Mouse (Mus musculus) kidney, postnatal 4 days (tissue): ENCODE results near the gene Zbtb20.

Source experiments
- DNase-seq, 2 experiments: peaks; one replicate each; pipeline ENCODE4 v3.0.0; 2021; ENCODE audit warnings: mixed read lengths in 2 of 2

Gene Zbtb20

DNA sequence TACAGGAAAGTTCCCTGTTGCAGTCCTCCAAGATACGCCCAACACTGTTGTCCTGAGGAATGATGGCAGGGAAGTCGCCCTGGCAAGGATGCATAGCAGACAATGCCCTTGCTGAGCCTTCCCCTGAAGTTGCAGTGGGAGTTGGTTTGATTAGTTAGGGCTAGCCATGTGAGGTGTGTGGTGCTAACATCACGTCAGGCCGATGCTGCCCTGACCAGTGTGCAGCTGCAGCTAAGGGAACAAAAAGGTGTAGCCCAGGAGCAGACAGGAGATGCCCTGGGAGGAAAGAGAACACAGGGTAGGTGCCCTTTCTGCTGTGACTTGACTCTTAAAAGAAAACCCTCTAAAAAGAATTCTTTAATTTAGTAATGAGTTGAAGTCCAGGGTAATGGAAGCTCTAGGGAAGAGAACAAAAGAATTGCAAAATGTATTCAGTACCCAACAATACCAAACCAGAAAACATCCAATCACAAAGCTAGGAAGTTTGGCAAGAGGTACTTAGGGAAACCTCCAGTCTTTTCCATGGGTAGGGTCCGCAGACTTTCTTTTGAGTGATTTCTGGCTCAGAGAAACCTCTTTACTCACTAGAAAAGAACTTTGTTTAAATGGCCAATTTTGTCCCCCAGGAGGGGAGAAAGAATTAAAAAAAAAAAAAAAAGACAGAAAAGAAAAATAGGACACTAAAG, 747.8 kb downstream of the Zbtb20 start:
- no peak for DNase-seq

DNA sequence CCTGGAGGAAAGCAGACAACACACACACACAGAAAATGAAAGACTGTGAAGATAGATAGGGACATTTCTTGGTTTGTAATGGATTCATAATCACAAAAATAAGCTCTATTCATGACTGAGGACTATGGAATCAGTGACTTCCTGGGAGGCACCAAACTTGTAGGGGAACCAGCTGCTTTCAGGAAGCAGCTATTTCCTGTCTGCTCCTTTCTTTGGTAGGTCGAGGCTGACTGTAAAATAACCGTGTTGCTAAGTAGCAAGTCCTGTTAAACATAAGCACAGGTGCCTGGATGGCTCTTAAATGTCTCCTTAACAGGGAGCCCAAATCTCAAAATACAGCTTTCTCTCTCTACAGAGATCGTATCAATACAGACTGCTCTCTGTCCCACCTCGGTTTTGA, 749.2 kb downstream of the Zbtb20 start:
- DNase-seq, result no peak

DNA sequence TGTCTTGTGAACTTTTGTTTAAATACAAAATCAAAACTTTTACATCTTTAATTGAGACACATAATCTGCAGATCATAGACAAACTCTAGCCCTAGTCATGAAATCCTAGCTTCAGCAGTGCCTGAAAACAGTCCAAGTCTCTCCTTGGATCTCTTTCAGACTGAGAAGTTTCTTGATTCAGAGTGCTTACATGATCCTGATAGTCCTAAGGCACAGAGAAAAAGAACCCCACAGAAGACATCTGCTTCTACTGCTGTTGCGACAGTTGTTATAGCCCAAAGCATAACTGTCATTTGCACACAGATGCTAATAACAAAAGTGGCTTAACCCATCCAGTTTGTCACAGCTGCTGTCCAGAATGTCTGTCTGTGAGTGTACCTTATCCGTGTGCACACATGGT, 749.6 kb downstream of the Zbtb20 start:
- no peak for DNase-seq

DNA sequence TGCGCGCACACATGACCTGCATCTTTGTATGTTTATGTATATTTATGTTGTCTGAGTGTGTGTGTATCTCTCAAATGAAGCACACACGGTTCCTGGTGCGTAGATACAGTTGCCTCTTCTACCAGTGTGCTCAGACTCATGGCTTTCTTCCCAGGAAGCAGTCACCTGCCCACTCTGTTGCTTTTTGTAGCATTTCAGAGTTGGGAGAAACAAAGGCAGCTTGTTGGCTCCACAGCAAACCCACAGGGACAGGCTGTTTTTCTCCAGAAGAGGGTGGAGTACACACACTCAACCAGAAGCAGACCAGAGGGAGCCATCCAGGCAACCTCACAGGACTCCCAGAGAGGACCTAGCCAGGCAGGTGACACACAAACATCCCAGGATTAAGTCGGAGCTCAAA, 750.3 kb downstream of the Zbtb20 start:
- DNase-seq, result no peak

DNA sequence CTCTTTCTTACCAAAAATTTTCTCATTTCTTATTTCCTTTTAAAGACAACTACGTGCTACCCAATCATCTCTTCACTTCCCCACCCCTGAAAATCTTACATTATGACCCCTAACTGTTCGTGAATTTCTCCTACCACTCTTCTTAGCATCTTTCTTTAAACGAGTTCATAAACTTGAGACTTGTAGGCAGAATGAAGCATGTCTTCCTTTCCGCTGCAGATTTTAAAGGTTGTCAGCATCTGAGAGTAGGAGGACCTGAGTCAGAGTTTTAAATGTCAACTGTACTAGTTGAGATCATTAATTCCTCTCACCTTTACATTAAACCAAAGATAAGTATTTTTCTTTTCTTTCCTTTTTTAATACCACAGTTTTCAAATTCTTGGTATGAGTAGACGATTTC, 753.0 kb downstream of the Zbtb20 start:
- no peak for DNase-seq

DNA sequence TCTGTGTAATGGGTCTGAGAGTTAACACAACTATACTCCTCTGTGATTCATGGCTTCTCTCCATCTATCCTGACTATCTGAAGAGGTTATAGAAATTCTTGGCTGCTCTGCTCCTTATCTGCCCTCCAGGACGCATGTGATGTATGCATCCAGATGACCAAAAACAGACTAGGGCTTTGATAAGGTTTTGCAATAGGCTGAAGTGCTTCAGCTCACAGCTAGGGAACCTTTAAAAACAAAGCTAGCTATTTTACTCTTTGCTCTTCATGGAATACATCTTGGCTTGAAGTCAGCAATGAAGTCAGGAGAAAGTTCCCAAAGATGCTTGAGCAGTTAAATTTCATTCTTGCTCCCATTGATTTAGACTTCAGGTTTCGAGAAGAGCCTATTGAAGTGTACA, 756.1 kb downstream of the Zbtb20 start:
- no peak for DNase-seq

DNA sequence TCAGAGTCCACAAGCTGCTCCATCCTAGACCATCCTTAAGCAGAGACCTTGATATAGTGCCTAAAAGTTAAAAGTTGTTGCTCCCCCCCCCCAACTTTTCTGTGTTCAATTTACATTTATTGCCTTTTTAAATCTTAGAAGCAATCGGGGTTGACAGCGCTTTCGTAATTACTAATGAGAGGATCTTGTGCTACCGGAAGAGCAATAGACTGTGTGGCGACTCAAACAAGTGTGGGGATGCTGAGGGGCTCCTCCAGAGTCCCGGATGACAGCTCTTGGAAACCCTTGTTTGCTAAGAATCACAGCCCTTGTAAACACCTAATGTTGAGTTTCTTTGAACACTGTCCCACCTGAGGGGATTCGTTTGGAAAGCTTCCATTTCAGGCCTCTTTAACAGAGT, 758.4 kb downstream of the Zbtb20 start:
- DNase-seq, result no peak

DNA sequence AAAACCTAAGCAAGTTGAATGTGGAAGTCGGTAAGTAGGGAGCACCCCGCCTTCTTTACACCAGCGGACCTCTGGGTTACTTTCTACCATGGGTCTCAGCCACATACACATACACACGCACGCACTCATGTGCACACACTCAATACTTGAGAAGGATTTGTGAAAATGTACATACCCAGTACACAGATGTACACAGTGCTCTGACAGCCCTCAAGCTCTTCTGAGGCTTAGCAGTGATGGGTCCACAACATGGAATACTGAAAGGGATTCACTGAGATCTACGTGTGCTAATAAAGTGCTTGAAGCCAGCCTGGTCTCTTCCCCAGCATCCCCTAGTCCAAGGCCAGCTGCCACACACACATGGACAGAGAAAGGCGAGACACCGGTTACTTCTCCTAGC, 761.6 kb downstream of the Zbtb20 start:
- DNase-seq, result no peak

DNA sequence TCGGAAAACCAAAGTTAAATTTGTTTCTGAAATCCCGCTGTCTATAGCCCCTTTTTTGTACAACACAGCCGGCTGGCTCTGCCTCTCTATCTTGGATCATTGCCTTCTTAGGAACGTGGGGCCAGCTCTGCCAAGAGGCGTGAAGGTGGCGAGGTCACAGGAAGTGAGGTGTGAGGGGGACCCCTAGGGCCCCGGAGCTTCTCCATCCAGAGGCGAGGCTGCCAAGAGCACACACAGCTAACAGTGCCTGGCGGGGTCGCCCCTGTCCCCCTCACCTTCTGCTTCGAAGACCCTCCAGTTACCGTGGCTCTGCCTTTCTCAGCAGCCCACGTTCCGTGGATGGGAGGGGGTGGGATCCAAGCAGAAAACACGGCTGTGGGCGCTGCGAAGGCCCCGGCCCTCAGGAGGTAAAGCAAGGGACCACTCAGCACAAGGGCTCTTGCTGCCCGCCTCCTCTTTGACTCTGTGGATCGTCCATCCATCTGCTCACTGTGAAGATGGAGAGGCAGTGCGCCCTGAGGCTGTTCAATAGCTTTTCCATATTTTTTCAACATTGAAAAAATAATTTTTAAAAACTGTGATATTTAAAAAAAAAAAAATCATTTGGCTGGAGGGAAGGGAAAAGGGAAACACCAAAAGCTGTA, 762.8 kb downstream of the Zbtb20 start:
- DNase-seq, result peak; percentile 6 to 11

DNA sequence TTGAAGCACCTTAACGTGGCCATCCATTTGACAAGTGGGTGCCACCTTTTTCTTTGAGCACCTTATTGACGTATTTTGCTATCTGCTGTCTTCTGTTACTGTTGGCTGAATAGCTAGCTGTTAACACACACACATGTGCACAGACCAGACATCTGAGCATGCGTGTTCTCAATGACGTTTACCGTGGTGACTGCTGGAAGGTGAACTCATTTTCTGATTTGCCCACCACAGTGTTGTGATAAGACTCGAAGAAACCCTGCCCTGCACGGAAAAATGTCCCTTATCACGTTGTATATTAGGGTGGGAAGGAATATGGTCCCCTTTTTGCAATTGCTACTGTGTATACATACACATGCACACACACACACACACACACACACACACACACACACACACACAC, 765.5 kb downstream of the Zbtb20 start:
- no peak for DNase-seq

DNA sequence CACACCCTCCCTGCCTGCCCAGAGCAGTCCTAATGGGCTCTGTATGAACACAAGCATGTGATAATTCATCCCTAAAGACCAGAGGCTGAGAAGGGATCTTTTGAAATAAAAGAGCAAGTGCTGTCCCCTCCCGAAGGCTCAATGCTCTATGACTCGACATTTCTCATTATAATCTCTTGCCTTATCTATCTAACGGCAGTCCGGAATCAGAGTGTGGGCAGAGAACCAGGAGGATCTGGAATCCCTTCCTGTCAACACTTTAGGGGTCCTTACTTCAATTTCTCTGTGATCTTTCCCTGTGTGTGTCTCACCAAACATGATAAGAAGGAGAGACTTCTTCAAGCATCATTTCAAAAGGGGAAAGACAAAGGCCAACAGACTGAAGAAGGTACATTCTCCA, 770.2 kb downstream of the Zbtb20 start:
- DNase-seq, result no peak

DNA sequence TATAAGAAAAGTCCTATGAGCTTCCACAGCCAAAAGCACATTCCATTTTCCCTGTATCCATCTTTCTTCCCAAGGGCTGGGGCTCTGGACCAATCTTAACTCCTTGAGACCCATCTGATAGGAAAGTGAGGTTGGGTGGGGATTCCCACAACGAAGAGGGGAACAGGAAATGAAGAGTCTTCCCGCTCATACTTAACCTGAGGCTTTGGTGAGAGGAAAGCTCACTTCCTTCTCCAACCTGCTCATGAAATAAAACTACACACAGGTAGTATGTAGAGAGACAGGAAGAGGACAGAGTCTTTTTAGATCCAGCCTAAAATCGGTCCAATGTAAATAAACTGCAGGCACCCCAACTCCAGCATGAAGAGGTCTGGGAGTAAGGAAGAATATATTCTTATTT, 771.3 kb downstream of the Zbtb20 start:
- DNase-seq, result no peak

DNA sequence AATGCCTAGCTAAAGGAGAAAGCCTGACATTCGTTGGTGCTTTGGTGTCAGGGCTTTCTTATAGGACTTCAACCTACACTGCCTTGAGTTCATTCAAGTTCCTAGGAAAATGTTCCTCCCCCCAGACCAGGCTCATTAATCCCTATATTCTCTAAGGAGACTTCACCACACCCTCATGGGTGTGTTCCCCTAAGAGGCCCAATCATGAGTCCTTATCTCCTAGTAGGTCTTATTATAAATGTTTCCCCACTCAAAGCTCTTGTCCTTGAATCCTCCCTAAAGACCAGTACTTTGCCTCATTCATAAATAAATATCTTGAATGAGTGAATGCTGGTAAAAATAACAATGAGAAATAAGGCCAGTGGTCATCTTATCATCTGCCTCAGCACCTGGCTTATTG, 772.0 kb downstream of the Zbtb20 start:
- DNase-seq, result no peak

DNA sequence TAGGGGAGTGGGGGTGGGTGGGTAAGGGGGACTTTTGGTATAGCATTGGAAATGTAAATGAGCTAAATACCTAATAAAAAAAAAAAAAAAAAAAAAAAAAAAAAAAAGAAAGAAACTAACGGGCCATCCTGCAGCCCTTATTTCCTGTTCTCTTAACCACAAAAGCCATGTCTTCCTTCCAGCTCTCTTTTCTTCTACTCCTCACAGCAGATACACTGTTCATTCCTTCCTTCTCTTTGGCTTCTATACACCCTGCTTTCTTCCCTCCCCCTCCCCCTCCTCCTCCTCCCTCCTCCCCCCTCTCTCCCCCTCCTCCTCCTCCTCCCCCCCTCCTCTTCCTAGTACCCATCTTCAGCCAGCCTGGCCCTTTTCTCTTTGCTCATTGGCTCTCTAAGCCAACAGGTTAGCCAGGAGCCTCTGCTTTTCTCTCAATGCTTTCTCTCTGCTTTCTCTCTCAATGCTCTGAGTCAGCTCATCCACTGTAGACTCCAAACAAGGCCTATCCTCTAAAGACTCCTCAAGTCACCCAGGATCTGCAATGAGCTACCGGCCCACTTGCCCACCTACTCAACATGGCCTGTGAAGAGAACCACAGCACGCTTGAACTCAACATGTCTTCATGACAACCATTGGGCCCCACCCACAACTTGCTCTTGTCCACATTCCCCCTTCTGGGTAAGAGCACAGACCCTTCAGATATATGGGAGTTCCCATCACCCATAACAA, 774.8 kb downstream of the Zbtb20 start:
- no peak for DNase-seq

DNA sequence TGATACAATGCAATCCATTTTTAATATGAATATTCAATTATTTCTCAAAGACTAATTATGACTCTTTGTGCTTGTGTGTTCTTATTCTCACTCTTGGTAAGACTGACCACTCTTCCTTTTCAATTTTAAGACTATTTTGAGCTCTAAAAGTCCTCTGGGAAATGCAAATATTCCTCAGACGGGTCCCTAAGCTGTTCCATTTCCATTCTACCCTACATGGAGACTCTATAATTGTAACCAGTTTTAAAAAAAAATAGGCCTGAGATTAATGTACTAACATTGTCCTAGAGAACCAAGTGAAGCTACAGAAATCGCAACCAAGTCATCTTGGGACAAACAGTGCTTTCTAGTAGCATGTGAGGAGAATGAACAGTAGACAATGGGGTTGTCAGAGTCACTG, 777.6 kb downstream of the Zbtb20 start:
- no peak for DNase-seq

DNA sequence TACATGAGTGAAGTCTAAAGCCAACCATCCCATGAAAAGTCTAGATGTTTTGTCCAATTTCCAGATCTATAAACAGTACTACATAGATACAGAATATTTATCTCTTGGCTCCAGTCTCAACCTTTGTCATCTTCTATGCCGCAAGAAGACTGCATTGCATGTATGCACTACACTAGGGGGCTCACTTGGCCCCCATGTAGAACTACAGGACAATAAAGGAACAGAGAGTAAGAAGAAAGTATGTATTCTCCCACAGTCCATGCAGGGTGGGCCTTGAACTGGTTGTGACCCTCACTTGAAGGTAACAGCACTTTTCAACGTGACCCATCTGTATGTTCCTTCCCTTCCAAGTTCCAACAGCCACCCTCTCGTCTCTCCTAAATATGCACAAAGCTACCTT, 778.6 kb downstream of the Zbtb20 start:
- DNase-seq, result no peak

DNA sequence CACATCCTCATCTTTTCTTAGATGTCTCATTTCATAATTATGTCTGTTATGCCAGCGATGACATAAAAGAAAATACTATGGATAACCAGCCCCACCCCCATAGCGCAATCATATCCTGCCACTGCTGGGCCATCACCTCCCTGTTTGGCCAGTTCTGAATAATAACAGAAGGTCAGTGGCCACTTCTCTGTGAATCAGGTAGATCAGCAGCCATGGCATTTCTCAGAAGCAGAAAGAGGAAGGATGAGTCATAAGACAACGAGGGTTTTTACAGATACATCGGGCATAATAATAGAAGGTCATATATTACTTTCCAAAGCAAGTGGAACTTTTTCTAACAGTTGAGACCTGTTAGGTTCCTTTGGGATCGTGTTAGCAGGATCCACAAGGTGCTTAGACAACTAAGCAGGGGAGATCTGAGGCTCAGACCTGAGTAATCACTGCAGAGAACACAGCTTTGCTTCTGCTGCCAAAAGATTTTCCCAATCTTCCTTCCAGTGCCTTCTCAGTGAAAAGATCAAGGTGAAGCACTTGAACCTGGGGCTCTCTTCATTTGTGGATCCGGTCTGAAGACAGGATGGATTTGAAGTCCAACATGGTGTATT, 779.6 kb downstream of the Zbtb20 start:
- DNase-seq, result no peak

DNA sequence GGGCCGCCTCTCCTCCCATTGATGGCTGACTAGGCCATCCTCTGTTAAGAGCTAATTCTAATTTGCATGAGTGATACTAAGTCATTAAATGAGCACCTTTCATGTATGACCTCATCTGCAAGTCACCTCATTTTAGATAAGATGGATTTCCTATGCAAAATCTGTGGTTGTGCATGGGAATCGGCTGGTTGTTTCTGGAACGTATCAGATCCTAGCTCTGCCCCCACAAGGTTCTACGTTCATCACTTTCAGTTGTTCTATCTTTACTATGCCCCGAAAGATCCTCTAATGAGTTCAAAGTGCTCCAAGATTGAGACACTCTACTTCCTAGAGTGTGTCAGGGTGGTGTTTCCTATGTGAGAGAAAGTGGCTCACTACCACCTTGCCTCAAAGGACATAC, 785.9 kb downstream of the Zbtb20 start:
- no peak for DNase-seq

DNA sequence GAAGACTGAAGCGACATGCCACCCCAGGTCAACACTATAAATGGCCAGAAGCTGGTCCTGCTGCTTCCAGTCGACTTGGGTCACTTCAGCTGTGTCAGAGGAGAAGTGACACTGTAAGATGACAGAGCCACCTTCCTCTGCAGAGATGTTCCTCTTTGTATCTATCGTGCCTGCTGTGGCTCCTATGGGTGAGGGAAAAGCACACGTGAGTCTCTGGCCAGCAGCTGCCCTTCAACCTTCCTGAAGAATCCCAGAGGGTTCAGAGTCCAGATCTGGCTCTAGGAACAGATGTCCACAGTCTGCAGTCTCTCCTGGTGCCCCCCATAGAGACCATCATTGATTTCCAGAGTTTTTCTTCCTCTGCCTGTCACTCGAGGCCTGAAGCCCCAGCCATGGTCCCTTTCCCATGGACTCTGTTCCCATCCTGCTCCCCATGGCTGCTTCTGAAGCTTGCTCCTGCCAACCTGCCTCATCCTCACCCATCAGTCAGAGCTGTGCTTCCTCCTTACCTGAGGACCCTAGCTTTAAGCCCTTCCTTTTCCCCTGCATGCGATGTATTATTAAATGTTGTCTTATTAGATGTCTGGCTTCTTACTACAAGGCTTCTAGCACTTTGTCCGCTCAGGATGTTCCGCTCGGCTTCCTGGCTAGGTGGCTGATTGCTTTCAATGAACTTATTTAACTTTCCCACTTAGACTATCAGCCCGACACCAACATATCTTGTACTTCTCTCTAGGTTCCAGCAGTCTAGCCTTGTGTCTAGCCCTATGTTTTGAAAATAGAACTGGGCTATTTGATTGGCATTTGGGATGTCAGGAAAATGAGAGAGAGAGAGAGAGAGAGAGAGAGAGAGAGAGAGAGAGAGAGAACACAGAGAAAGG, 786.7 kb downstream of the Zbtb20 start:
- DNase-seq, result no peak

DNA sequence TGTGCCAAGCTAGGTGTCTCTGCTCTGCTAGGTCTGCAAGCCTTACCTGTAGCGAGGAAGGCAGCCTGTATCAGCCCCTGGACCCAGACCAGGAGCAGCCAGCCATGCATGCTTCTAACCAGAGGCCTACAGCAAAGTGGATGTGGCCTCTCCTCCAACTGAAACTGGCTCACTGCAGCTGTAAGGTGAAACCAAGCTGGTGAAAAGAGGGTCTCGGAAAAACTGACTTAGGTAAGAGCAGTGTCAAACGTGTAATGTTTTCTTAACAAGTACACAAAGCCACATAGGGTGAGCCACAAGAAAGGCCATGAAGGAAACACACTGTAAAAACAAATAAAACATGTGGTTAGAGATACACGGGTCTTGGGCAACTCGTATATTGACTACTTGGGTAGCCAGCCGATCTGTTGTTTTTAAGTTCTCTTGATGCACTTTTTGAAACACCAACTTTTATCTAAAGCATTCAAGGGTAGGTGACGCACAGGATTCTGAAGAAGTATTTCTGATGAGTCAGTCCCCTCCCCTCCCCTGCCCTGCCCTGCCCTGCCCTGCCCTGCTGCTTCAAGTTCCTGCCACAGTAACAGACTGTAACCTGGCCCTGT, 788.4 kb downstream of the Zbtb20 start, which contains the start of gene Tigit:
Tigit (minus strand) TSS at position 169 of the 602 bp plus-strand sequence.
- DNase-seq, result no peak

DNA sequence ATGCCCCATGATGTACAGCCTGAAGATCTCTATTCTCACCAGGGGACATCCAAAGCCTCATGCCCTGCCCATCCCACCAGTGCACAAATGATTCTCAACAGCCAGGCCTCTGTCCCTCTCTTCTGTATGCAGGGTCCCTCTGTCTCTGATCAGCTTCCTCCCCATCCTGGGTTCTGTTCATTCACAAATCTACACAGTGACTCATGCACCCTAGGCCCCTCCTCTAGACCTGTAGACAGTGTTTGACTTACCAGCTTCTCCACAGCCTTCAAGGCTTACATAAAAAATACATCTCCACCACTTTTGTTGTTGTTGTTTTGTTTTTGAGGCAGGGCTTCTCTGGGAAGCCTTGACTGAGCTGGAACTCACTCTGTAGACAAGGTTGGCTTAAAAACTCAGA, 789.2 kb downstream of the Zbtb20 start:
- DNase-seq, result no peak

DNA sequence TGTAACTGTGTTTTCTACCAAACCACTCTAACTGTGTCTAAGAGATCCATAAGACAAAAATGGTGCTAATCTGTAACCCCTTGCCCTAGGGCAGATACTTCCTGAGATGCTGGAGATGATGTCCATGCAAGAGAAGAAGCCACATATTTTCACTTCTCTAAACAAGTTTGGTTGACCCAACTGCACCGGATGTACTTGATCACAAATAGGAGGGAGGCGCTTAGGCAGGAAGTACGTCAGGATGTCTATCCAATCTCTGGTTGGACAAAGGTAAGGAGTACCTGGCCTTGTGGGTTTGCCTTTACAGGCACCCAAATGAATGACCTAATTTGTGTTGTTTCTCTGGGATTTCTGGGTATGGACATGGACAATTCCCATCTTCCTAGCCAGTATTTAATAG, 792.6 kb downstream of the Zbtb20 start:
- no peak for DNase-seq
